Mouse (Mus musculus) erythroblast, adult 5-6 weeks (primary cell): ENCODE measurements around the gene Rec114. TPM values are rescaled to one million over a fixed set of nuclear protein-coding genes. Genes with fewer than 3 reads are reported as not detected.
A peak's percentile ranks its signal among the peaks of the same experiment; 100 is the strongest.

ENCODE experiments used
- ATAC-seq: replicated peaks from 2 replicates; pipeline ENCODE4 v1.8.0; 2016; ENCODE audit warnings: moderate number of reproducible peaks, mild to moderate bottlenecking, moderate TSS enrichment, inconsistent platforms; ENCODE audit not compliant: poor library complexity, low FRiP score, severe bottlenecking
- total RNA-seq, 2 experiments: library from RNA; stranded (forward) in 1 of 2; stranded (reverse) in 1 of 2; fragments of 150-400 nt in 1 of 2; fragments of 200-764, 138-1000 nt in 1 of 2; gene quantifications; 2 replicates each; pipeline versions ENCODE4 v1.2.3 to v1.2.4; 2015 to 2017; ENCODE audit warnings: low replicate concordance in 2 of 2

Gene Rec114
- total RNA-seq, 2 experiments from 2014 or later: 108 to 161 TPM

- peak; percentile 58; the same call in 1 of the 2 replicates for ATAC-seq
These were observed 128.5 kb downstream of the Rec114 start for GRCm38 (mm10) chr9:58615064-58615938.

GRCm38 (mm10) chr9:58613790-58614189 lies 130.0 kb downstream of the Rec114 start:
- ATAC-seq: no peak

Other genes with a start within 250 kb of the Rec114 start
- gene Cd276, start 188.5 kb downstream of the Rec114 start, total RNA-seq (2015; ENCODE audit: low replicate concordance): not detected in 2 replicates
- not detected in 2 replicates for gene Cd276, start 188.5 kb downstream of the Rec114 start, total RNA-seq (2017; ENCODE audit: low replicate concordance)
- 256 and 349 TPM in 2 replicates for gene Nptn, start 161.7 kb downstream of the Rec114 start, total RNA-seq (2015; ENCODE audit: low replicate concordance)
- gene Nptn, start 161.7 kb downstream of the Rec114 start, total RNA-seq (2017; ENCODE audit: low replicate concordance): 122 and 135 TPM in 2 replicates
- not detected in 2 replicates for gene Hcn4, start 79.4 kb upstream of the Rec114 start, total RNA-seq (2015; ENCODE audit: low replicate concordance)
- gene Hcn4, start 79.4 kb upstream of the Rec114 start, total RNA-seq (2017; ENCODE audit: low replicate concordance): not detected in 2 replicates